In the genomic region with DNA sequence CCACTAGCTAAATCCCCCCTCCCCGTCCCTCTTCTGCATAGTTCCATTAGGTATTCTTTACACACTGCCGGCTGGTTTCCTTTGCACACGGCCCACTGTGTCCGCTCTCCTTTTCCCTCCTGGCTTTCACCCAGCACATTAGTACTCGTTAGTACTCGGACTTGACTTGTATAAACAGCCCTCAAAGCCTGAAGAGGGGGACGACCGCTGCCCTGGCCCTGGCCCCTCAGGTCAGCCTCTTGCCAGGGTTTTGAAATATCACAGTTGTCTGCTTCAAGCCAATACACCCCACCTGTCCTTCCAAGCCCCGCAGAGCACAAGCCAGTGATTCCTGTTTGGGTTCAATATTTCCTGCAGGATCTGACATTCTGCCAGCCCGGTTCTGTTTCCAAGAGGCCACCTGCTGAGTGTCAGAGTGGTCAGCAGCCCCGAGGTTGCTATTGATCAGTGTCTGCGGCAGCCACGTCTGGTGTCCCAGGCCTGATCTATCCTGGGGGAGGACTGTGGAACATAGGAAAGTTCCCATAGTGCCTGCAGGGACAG, we compare ENCODE assay signal across 10 mouse cellular contexts. TPM values are rescaled to one million over a fixed set of nuclear protein-coding genes. Genes with fewer than 3 reads are reported as not detected.
DNase-seq lines count a peak whose midpoint lies in the region; ATAC-seq and TF ChIP-seq lines count a peak whose summit lies in the region.
"Had no signal": no experiment of that assay in that cellular context is flagged by ENCODE, and none has a peak within 500 bp of the region (broad histone marks: within the 10 kb centered on the region; RNA-seq: fewer than 3 reads in every experiment).

No protein-coding gene starts in this region.

- no peak for ATAC-seq in limb, embryonic 14.5 days (ENCODE audit: low FRiP score, low read depth)
- peak; percentile 64; the same call in 1 of the 2 replicates for ATAC-seq in midbrain, embryonic 16.5 days

- no peaks in the 10 kb centered on the region for H3K27me3 ChIP-seq in limb, embryonic 14.5 days (ENCODE audit: control insufficient read depth, insufficient read depth, low read length)
- peaks cover 54% of the 10 kb centered on the region for H3K27me3 ChIP-seq in limb, embryonic 10.5 days (ENCODE audit: low read depth, poor library complexity, severe bottlenecking)
- H3K27me3 ChIP-seq in midbrain, embryonic 16.5 days (ENCODE audit: control insufficient read depth, insufficient read depth, low read depth, low read length), result no peaks in the 10 kb centered on the region

- intact Hi-C loops in heart, postnatal 36 days (cut with DNase I), result loop anchor here (5.0 kb wide), 1 partner anchor 185 kb away; no protein-coding TSS in a partner anchor

- WGBS in limb, embryonic 14.5 days, result 35% methylated on average over 13 of the region's 13 CpGs
- 47% methylated on average over 13 of the region's 13 CpGs for WGBS in limb, embryonic 10.5 days
- 41% methylated on average over 13 of the region's 13 CpGs for WGBS in midbrain, embryonic 16.5 days

- H3K4me1 ChIP-seq in limb, embryonic 14.5 days (ENCODE audit: control insufficient read depth, insufficient read depth, low read length), result 0 out of 2 replicates have a peak, but pooled peaks cover 4% of the 10 kb centered on the region
- H3K4me1 ChIP-seq in limb, embryonic 10.5 days, result peaks cover 11% of the 10 kb centered on the region
- H3K4me1 ChIP-seq in midbrain, embryonic 16.5 days (ENCODE audit: control insufficient read depth, insufficient read depth, low read length), result 0 out of 2 replicates have a peak, but pooled peaks cover 4% of the 10 kb centered on the region

- no peak for TF ChIP-seq POLR2A in limb, embryonic 14.5 days (IDR thresholded peaks at IDR 0.05; ENCODE audit: borderline replicate concordance, extremely low read depth, insufficient read depth, insufficient read length)

- H3K4me2 ChIP-seq in limb, embryonic 14.5 days (replicated peaks; ENCODE audit: low read depth, low read length, severe bottlenecking), result no peak overlapping the region
- H3K4me2 ChIP-seq in midbrain, embryonic 16.5 days (ENCODE audit: low read length), result no peak overlapping the region

- H3K9ac ChIP-seq in limb, embryonic 14.5 days (ENCODE audit: low read depth, low read length, severe bottlenecking), result no peak overlapping the region
- no peak overlapping the region for H3K9ac ChIP-seq in midbrain, embryonic 16.5 days (ENCODE audit: low read depth, low read length)
- H3K9ac ChIP-seq: liver, embryonic 14.5 days had no signal

- peak; percentile 31 for DNase-seq in adrenal gland, postnatal 14 days
- DNase-seq in adrenal gland, postnatal 4 days (ENCODE audit: low spot score in 2 of 2), result no peak
- DNase-seq in limb, embryonic 14.5 days (ENCODE audit: low spot score), result peak; percentile 27
- no peak for DNase-seq in limb, embryonic 10.5 days (ENCODE audit: low spot score)
- DNase-seq in heart, postnatal 36 days, result peak; percentile 9 to 14
- DNase-seq in layer of hippocampus, postnatal 36 days, result no peak
- no peak for DNase-seq in urinary bladder, postnatal 10 days (ENCODE audit: low spot score)
- DNase-seq: right cerebral cortex, postnatal 25 days had no signal

- no peaks in the 10 kb centered on the region for H3K36me3 ChIP-seq in limb, embryonic 14.5 days (ENCODE audit: control insufficient read depth, insufficient read depth, low read length)
- no peaks in the 10 kb centered on the region for H3K36me3 ChIP-seq in limb, embryonic 10.5 days
- H3K36me3 ChIP-seq in midbrain, embryonic 16.5 days (ENCODE audit: control insufficient read depth, insufficient read depth, low read length), result no peaks in the 10 kb centered on the region

- H3K9me3 ChIP-seq in limb, embryonic 14.5 days (ENCODE audit: control insufficient read depth, low read length), result no peaks in the 10 kb centered on the region
- H3K9me3 ChIP-seq in limb, embryonic 10.5 days (replicated peaks), result no peaks in the 10 kb centered on the region
- no peaks in the 10 kb centered on the region for H3K9me3 ChIP-seq in midbrain, embryonic 16.5 days (replicated peaks; ENCODE audit: control insufficient read depth, low read length, poor library complexity, severe bottlenecking)

- H3K27ac ChIP-seq in limb, embryonic 14.5 days (replicated peaks; ENCODE audit: low read depth, low read length), result no peak overlapping the region
- no peak overlapping the region for H3K27ac ChIP-seq in limb, embryonic 10.5 days
- H3K27ac ChIP-seq in midbrain, embryonic 16.5 days (ENCODE audit: low read length), result no peak overlapping the region
- H3K27ac ChIP-seq: liver, embryonic 14.5 days had no signal

- H3K4me3 ChIP-seq in limb, embryonic 14.5 days (replicated peaks; ENCODE audit: low read length), result no peak overlapping the region
- H3K4me3 ChIP-seq in limb, embryonic 10.5 days, result no peak overlapping the region
- H3K4me3 ChIP-seq in midbrain, embryonic 16.5 days (ENCODE audit: low read depth, low read length), result no peak overlapping the region

RNA-seq across cellular contexts. Expression of a gene that starts 32.9 kb away (rescaled TPM):
- total RNA-seq in adrenal gland, postnatal 14 days (2021), result 1,531 and 1,561 TPM in 2 replicates
- total RNA-seq in adrenal gland, postnatal 4 days (2021), result 1,000 to 10,000 TPM; 1,913 to 1,920 TPM
- polyA plus RNA-seq in limb, embryonic 14.5 days (2012; rRNA removed), result 0.08 and 0.45 TPM in 2 replicates
- 0.23 and 0.44 TPM in 2 replicates for polyA plus RNA-seq in limb, embryonic 14.5 days (2014; fragmentation: Nextera tagmentation; extraction: Ambion mirVana)
- polyA plus RNA-seq in limb, embryonic 10.5 days (2016; fragmentation: Nextera tagmentation; extraction: Ambion mirVana), result 0.15 and 0.23 TPM in 2 replicates
- total RNA-seq in heart, postnatal 36 days (2021), result not detected
- polyA plus RNA-seq in midbrain, embryonic 16.5 days (2015; fragmentation: Nextera tagmentation; extraction: Ambion mirVana), result 165 and 194 TPM in 2 replicates
- total RNA-seq in layer of hippocampus, postnatal 36 days (2021), result 100 to 1,000 TPM; 125 to 130 TPM

RNA-seq across cellular contexts. Expression of a gene that starts 52.9 kb away (rescaled TPM):
- 35.0 and 41.2 TPM in 2 replicates for total RNA-seq in adrenal gland, postnatal 14 days (2021)
- total RNA-seq in adrenal gland, postnatal 4 days (2021), result 10 to 100 TPM; 41.2 to 41.6 TPM
- 26.6 and 34.9 TPM in 2 replicates for polyA plus RNA-seq in limb, embryonic 14.5 days (2012; rRNA removed)
- 41.6 and 42.3 TPM in 2 replicates for polyA plus RNA-seq in limb, embryonic 14.5 days (2014; fragmentation: Nextera tagmentation; extraction: Ambion mirVana)
- 27.1 and 30.9 TPM in 2 replicates for polyA plus RNA-seq in limb, embryonic 10.5 days (2016; fragmentation: Nextera tagmentation; extraction: Ambion mirVana)
- 10 to 100 TPM; 27.3 to 29.8 TPM for total RNA-seq in heart, postnatal 36 days (2021)
- polyA plus RNA-seq in midbrain, embryonic 16.5 days (2015; fragmentation: Nextera tagmentation; extraction: Ambion mirVana), result 28.0 and 28.6 TPM in 2 replicates
- total RNA-seq in layer of hippocampus, postnatal 36 days (2021), result 10 to 100 TPM; 26.0 to 27.1 TPM

Comparison
In these comparisons a context has a peak if more than half of its experiments do, and no peak if none do; other contexts are left out.
1. DNase-seq: peak in adrenal gland, postnatal 14 days (single experiment), limb, embryonic 14.5 days (single experiment) and heart, postnatal 36 days (2 of 2); none in adrenal gland, postnatal 4 days (0 of 2), limb, embryonic 10.5 days (single experiment), layer of hippocampus, postnatal 36 days (0 of 2) and urinary bladder, postnatal 10 days (single experiment).
2. RNA of a gene that starts 32.9 kb away (total RNA-seq): 1,913 to 1,920 TPM in adrenal gland, postnatal 4 days, 1,531 to 1,561 TPM in adrenal gland, postnatal 14 days and 125 to 130 TPM in layer of hippocampus, postnatal 36 days; not detected in heart, postnatal 36 days; every median in the first group is over 100 times any median in the second.